Mouse (Mus musculus) testis, postnatal 14 days (tissue): ENCODE data around the gene Dnajc17.

ENCODE experiments used
- DNase-seq: peaks from one replicate; pipeline ENCODE4 v3.0.0; 2021; ENCODE audit warnings: low spot score

Dnajc17 gene

DNA sequence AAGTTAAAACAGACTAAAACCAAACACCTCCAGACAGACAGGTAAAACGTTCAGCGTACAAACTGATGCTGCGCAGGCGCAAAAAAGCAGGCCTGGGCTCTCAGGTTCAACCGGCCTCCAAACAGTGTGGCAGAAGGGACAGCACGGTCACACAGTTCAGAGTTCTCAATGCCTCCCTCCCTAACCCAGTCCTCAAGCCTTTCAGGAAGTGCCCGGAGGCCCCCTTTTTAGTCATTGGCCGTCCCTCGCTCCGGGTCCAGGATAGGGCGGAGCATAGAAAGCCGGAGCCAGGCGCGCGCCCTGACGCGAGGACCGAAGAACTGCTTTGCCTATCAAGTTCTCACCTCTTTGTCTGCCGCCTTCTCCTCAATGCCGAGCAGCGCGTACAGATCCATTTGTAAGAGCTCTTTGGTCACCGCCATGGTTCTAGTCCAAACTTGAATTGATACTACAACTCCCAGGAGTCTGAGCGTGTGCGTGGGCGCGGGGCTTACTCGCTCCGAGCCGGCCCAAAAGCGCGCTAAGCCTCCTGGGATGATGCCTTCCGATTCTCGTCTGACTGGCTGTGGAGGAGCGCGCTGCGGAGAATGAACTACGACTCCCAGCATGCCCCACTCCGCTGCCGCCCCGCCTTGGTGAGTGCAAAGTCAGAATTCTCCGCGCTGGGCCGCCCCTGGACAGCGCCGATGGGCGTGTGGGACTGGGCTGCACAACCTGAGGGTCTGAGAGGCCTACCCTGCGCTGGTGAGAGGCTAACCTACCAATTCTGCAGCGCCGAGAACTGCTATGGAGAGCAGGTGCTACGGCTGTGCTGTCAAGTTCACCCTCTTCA is at the start of gene Dnajc17, which contains the start of gene Zfyve19:
Dnajc17 (minus strand) TSS at position 452 of the 832 bp plus-strand sequence.
Zfyve19 (plus strand) TSS at position 274 of the 832 bp plus-strand sequence.
- DNase-seq, result peak; percentile 97

DNA sequence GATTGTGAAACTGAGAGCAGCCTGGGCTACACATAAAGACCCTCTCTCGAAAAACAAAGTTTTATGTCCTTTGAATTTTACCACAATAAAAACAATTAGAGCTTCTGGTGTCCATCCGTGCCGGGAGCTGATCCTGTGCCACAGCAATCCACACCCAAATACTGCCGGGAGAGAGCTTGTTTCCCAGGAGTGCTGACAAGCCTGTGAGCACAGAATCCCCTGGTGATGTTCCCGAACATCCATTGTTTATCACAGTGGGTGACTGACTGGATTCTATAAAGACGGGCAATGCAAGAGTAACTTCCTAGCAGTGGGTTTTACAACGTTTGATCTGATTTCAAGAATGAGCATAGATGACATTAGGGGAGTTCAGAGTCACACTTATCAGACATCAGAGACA is 46.4 kb upstream of the Dnajc17 start:
- no peak for DNase-seq

DNA sequence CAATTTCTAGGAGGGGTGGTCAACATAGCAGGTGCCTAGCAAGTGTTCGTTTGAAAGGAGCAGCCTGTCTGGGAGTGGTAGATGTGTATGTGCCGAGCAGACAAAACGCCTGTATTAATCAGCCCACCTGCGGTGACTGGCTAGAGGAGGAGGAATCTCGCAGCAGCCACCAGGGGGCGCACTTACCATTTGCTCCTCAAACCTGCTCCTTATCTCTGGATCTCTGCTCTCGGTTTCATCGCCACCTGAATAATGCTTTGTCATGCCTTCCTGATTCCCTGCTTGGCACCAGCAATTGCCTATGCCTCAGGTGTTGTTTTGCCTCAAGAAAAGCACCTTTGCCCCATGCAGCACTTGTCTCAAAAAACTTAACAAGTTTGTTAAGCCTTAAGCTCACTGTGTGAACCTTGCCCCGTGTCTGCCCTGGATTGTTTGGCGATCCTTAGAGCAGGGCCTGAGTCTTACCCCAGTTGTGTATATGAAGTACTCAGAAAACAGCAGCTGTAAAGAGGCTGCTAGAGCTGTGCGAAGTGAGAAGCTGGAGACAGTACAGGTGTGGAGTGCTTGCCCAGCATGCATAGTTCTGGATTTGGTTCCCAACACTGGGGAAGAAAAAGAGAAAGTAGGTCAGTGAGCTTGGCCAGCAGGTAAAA is 42.4 kb upstream of the Dnajc17 start:
- peak; percentile 80 for DNase-seq

DNA sequence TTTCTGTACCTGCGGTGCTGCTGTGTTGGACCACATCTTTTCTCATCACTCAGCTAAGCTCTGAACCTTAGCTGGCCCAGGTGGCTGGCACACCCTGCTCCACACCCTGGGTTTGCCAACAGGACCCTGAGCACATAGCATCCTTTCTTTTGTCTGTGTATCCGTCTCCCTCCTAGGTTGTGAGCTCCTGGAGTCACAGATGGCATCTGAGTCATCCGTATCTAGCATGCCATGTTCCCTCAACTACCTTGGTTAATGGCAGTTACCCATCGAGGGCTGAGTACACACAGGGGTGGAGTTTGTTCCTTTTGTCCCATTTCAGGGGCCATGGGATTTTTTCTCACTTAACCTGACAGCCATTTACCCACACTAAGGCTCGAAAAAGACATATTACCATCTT is 41.8 kb upstream of the Dnajc17 start:
- DNase-seq, result no peak

- no peak for DNase-seq
These were observed 41.0 kb upstream of the Dnajc17 start for GRCm38 (mm10) chr2:119249592-119250061.

DNA sequence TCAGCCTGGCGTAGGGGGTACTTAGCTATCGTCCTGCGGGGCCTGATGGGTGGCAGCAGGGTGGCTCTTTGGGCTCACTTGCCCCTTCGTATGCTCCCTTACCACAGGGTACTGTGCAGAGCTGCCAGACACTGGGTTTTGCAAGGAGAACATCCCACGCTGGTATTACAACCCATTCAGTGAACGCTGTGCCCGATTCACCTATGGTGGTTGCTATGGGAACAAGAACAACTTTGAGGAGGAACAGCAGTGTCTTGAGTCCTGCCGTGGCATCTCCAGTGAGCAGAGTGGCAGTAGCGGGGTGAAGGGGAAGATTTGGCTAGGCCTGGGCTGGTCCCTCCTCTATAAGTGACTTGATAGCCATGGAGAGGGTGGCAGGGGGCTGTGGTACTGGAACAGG is 39.3 kb upstream of the Dnajc17 start:
- no peak for DNase-seq

DNA sequence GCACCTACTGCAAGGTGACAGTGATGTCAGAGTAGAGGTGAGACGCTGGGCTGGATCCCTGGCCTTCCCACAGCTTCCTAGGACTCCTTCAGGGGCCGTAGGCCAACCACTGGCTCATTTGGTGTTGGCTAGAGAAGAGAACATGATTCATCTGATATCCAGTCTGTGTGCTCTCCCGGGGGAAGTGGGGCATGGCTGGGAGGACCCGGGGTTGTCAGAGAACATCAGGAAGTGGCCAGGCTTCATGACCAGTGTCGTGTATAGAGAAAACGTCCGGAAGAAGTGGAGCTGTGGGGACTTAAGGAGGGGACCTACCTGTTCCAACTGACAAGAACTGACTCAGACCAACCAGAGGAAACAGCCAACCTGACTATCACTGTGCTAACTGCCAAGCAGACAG is 36.7 kb upstream of the Dnajc17 start:
- no peak for DNase-seq

- no peak for DNase-seq
These were observed 34.0 kb upstream of the Dnajc17 start for GRCm38 (mm10) chr2:119242548-119242947.

DNA sequence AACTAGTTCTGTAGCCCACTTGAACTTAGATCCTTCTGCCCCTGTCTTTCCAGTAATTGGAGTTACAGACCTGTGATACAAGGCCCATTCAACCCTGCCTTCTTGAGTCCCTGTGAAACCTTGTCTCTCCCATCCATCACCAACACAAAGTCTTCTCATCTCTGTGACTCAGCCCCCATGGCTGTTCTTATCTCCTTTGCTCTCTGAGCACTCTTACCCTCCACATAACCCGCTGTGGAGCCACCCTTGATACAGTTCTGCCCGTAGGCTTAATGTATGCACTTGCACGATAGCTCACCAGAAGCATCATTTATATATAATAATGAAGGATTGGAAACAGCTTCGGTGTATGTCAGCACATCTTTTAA is 32.2 kb upstream of the Dnajc17 start:
- DNase-seq, result no peak

GRCm38 (mm10) chr2:119240075-119240818 is 31.7 kb upstream of the Dnajc17 start:
- no peak for DNase-seq

DNA sequence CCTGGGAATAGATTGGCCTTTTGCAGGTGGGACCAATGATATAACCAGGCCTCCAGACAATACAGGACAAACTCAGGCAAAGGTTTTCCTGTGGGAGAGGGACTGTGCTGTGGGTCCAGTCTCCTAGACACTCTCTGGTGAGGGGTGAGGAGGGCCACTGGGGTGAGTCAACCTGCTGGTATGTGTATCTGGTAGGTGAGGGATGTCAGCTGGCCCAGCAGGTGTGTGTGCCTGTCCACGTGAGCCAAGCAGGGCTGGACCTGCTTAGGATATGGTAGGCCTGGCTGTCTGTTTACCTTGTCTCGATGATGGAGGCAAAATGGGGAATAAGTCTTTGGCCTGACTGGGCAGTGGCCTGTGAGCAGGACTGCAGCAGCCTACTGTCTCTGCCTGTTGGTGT is 30.1 kb upstream of the Dnajc17 start:
- no peak for DNase-seq

DNA sequence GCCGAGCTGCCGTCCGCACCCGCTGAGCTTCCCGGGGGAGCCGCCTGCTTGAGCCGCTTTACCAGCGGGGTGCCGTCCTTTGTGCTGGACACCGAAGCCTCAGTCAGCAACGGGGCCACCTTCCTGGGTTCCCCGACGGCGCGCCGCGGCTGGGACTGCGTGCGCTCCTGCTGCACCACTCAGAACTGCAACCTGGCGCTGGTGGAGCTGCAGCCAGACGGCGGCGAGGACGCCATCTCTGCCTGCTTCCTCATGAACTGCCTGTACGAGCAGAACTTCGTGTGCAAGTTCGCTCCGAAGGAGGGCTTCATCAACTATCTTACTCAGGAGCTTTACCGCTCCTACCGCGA is 29.3 kb upstream of the Dnajc17 start:
- DNase-seq, result no peak

- DNase-seq, result peak; percentile 72
These were observed 28.7 kb upstream of the Dnajc17 start, which contains the start of gene Spint1 for GRCm38 (mm10) chr2:119237210-119237870. Gene Spint1 (plus strand): TSS chr2:119237362.

DNA sequence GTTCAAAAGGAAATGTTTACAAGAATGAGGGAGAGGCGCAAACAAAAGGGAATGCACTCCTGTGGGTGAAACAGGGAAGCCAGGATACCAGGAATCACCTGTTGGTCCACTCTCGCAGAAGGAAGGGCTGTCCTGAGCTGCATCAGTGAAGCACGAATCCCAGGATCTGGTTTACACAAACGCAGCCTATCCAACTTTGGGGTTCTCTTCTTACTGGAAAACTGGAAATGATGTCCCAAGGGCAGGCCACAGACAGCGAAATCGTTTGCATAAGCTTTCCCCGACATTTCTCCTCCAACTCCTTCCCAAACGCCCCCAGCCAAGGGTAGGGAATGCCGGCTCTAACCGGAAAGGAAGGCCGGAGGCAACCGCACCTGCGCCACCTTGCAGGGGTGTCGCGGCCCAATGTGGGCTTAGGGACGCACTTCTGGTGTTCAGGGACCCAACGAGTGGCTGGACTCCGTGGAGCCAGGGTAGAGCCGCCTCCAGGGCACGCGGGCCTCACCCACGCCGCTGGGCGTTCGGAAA is 28.2 kb upstream of the Dnajc17 start:
- no peak for DNase-seq

DNA sequence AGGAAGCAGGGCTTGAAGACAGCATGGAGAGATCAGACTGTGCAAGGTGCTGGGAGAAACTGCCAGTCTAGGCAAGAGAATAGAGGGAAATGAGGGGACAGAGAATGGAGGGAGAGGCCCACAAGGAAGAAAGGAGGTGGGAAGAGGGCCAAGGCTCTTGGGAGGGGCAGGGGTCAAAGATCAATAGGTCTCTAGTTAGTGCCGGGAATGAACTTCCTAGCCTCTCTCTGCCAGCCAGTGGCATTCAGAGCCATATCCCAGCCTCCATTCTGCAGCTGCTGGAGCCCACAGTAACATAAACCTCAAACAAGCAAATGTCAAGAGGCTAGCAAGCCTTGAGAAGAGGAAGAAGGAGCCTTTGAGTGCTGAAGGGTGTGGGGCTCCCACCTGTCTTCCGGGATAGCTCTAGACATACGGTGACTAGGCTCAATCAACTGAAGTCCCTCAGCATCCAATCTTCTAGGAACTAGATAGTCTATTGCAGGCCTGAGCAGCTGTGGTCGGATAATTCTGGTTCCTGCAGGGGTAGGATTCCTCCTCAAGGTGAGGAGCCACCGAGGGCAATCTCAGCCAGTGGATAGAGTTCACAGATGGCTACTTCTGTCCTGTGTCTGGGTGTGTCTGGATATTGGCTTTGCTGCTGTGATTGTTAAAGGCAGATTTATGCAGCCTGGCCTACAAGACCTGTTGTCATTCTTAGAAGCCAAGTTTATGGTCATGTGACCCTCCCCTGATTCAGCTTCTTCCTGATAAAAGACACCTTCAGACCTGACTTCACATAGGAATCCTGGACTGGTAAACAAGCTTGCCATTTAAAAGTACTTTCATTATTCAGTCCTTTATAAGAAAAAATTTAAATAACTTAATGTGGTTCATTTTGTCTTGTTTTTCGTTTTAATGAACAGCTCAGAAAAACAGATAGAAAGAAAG is 21.4 kb upstream of the Dnajc17 start, which contains the start of gene Ppp1r14d:
Ppp1r14d (minus strand) TSS at position 132 of the 930 bp plus-strand sequence.
- DNase-seq, result no peak

DNA sequence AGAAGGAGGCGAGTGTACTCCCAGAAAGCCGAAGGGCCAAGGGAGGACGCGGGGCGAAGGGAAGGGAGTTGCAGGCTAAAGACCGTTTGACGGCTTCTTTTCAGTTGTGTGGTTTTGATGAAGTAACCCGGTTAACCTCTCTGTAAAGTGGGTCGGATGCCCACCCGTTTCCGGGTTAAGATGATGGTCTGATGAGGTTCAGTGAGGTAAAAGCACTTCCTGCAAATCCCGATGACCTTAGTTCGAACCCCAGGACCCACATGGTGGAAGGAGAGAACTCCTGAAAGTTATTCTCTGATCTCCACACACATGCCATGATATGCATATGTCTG is 547 bp upstream of the Dnajc17 start:
- DNase-seq, result no peak

GRCm38 (mm10) chr2:119207961-119208343 is 643 bp downstream of the Dnajc17 start:
- DNase-seq, result no peak

DNA sequence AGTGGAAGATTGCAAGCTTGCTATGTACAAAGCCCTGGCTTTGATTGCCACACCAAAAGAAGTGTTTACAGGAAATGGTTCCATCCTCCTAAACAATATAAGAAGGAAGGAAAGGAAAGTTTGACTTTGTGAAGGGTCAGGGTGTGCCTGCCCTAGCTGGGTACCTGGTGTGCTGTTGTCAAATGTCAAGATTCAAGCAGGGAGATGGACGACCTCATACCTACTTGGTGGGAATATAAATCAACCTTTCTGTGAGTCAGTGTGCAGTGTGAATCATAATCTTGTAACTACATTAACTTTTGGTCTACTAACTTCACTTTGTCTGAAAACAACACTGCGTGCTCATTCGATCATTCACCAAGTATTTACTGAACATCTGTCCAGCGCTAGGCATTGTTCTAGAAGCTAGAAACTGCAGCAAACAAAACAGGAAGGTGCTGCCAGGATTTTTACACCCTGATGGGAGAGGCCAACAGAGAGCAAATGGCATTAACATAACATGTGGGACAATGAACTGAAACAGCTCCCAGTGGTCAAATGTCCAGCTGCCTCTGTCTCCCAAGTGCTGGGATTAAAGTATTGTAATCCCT is 4.6 kb downstream of the Dnajc17 start:
- DNase-seq, result no peak

- no peak for DNase-seq
These were observed 5.6 kb downstream of the Dnajc17 start for GRCm38 (mm10) chr2:119202914-119203453.

GRCm38 (mm10) chr2:119198934-119199333 is 9.7 kb downstream of the Dnajc17 start:
- DNase-seq, result no peak
